In the genomic region with DNA sequence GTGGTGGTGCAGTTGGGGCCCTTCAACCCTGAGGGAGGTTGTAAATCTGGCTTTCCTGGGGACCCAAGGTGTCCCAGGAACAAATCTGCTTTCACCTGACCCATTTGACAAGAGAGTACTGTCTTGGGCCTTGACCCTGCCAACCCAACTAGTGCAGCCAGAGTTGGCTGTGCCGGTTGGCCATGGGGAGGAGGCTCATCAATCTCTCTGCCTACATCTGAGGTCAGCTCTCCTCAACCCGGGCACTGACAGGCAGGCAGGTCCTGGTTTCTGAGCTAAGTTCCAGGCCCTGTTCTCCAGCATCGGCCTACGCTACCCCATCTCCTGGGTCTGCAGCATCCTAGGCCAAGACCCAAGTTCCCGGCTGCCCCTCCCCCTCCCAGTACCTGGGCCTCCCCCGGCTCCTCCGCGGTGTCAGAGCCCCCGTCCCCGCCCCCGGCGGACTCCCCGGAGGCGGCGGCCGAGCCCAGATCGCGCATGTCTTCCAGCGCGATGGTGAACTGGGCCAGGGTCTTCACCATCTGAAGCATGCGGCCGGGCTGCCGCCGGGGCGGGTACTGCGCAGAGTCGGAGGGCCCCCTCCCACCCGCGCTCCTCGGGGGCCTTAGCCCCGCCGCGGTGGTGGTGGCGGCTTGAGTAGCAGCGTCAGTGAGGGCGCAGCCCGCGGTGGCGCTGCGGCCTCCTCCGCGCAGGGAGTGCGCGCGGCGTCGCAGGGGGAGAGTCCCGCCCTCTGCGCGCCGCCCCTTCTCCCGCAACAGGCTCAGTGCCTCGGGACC, we compare ENCODE assay signal across 8 mouse cellular contexts. TPM values are rescaled to one million over a fixed set of nuclear protein-coding genes. Genes with fewer than 3 reads are reported as not detected.
DNase-seq lines count a peak whose midpoint lies in the region; ATAC-seq and TF ChIP-seq lines count a peak whose summit lies in the region.

No protein-coding gene starts in this region.

- H3K9me3 ChIP-seq in ES-E14 (ENCODE audit: control insufficient read depth, insufficient read depth, low read depth, low read length): no peaks in the 10 kb centered on the region
- H3K9me3 ChIP-seq in heart, embryonic 15.5 days (replicated peaks): no peaks in the 10 kb centered on the region
- H3K9me3 ChIP-seq in midbrain, embryonic 12.5 days: no peaks in the 10 kb centered on the region

- no peak overlapping the region for H3K27ac ChIP-seq in ES-E14 (ENCODE audit: insufficient read depth, low read depth, low read length, poor library complexity, severe bottlenecking)
- H3K27ac ChIP-seq in heart, embryonic 15.5 days: no peak overlapping the region
- peak overlapping the region; percentile 15; the same call in 1 of the 2 replicates for H3K27ac ChIP-seq in midbrain, embryonic 12.5 days (replicated peaks)

- H3K9ac ChIP-seq in ES-E14 (ENCODE audit: insufficient read depth, low read depth, low read length, poor library complexity, severe bottlenecking): peak overlapping the region; percentile 84
- H3K9ac ChIP-seq in heart, embryonic 15.5 days: peak overlapping the region; percentile 65
- peak overlapping the region; percentile 83 for H3K9ac ChIP-seq in midbrain, embryonic 12.5 days (replicated peaks)

- peaks cover 0 to 17% of the 10 kb centered on the region in 2 experiments; a peak in 2 of 4 replicates for H3K4me1 ChIP-seq in ES-E14 (ENCODE audit: control insufficient read depth in 2 of 2, insufficient read depth in 2 of 2, low read length in 2 of 2, poor library complexity in 1 of 2)
- peaks cover 30% of the 10 kb centered on the region for H3K4me1 ChIP-seq in heart, embryonic 15.5 days (replicated peaks)
- peaks cover 27% of the 10 kb centered on the region for H3K4me1 ChIP-seq in midbrain, embryonic 12.5 days

- H3K4me2 ChIP-seq in heart, embryonic 15.5 days: peak overlapping the region; percentile 84
- peak overlapping the region; percentile 90 for H3K4me2 ChIP-seq in midbrain, embryonic 12.5 days (replicated peaks)

- no peaks in the 10 kb centered on the region for H3K27me3 ChIP-seq in heart, embryonic 15.5 days
- H3K27me3 ChIP-seq in midbrain, embryonic 12.5 days: 0 out of 2 replicates have a peak, but pooled peaks cover 2% of the 10 kb centered on the region

- in situ Hi-C loops in ES-E14 (cut with MboI; ENCODE audit: low sequenced_read_pairs in 2 of 2, unreplicated experiment in 2 of 2): no loop called here

- ATAC-seq in heart, embryonic 15.5 days (replicated peaks; ENCODE audit: insufficient number of reproducible peaks, insufficient read depth, low FRiP score, low read depth): peak; percentile 34; the same call in 1 of the 2 replicates
- ATAC-seq in midbrain, embryonic 12.5 days (ENCODE audit: low FRiP score, low read depth): peak; percentile 69

- peaks cover 5% of the 10 kb centered on the region; the same call in 1 of the 2 replicates for H3K36me3 ChIP-seq in ES-E14 (ENCODE audit: control insufficient read depth, insufficient read depth, low read length, poor library complexity, severe bottlenecking)
- 0 out of 2 replicates have a peak, but pooled peaks cover 11% of the 10 kb centered on the region for H3K36me3 ChIP-seq in heart, embryonic 15.5 days
- H3K36me3 ChIP-seq in midbrain, embryonic 12.5 days: peaks cover 11% of the 10 kb centered on the region; the same call in 1 of the 2 replicates

- 5% methylated on average over 48 of the region's 53 CpGs for WGBS in heart, embryonic 15.5 days
- WGBS in midbrain, embryonic 12.5 days: 4% methylated on average over 52 of the region's 53 CpGs

- DNase-seq in CD4-positive helper T cell, adult 2 months (ENCODE audit: low read depth, low spot score): peak; percentile 48
- DNase-seq in ES-E14 (ENCODE audit: low read depth, low spot score): no peak
- peak; percentile 62 to 67 for DNase-seq in cerebellum, postnatal 36 days
- DNase-seq in left cerebral cortex, adult 11 months (ENCODE audit: low spot score): peak; percentile 63
- peak; percentile 50 for DNase-seq in telencephalon, adult 2 months (ENCODE audit: low read depth, low spot score)
- DNase-seq in urinary bladder, adult 2 months (ENCODE audit: low spot score): no peak

- peak overlapping the region; percentile 69 to 86 for H3K4me3 ChIP-seq in ES-E14 (ENCODE audit: insufficient read depth in 1 of 2, low read depth in 1 of 2, low read length in 2 of 2, poor library complexity in 1 of 2, severe bottlenecking in 1 of 2)
- H3K4me3 ChIP-seq in heart, embryonic 15.5 days: peak overlapping the region; percentile 56
- peak overlapping the region; percentile 51 for H3K4me3 ChIP-seq in midbrain, embryonic 12.5 days

TF ChIP-seq in ES-E14, 5 proteins besides CTCF, POLR2A, EP300 and RAD21:
- TF ChIP-seq HCFC1 (IDR thresholded peaks at IDR 0.05; ENCODE audit: borderline replicate concordance, insufficient read depth, low read length) (no peak), CHD2 (IDR thresholded peaks at IDR 0.05; ENCODE audit: low read depth, low read length) (no peak), MAFK (IDR thresholded peaks at IDR 0.05; ENCODE audit: insufficient read depth, low read depth, low read length) (no peak), ZNF384 (IDR thresholded peaks at IDR 0.05; ENCODE audit: low read depth, low read length) (no peak), ZC3H11A (IDR thresholded peaks at IDR 0.05; ENCODE audit: borderline replicate concordance, low read depth, low read length) (no peak)

RNA-seq across cellular contexts. Expression of gene Relt, which starts 31.0 kb away (rescaled TPM):
- 16.1 and 19.1 TPM in 2 replicates for total RNA-seq in ES-E14 (2012; rRNA removed)
- 2.5 and 4.9 TPM in 2 replicates for polyA plus RNA-seq in heart, embryonic 15.5 days (2015; fragmentation: Nextera tagmentation; extraction: Ambion mirVana)
- polyA plus RNA-seq in midbrain, embryonic 12.5 days (2016; fragmentation: Nextera tagmentation; extraction: Ambion mirVana): 2.3 and 2.4 TPM in 2 replicates
- polyA plus RNA-seq in urinary bladder, adult 2 months (2012; rRNA removed): 2.2 TPM in 2 replicates

RNA-seq across cellular contexts. Expression of gene Arhgef17, which starts 37.7 kb away (rescaled TPM):
- total RNA-seq in ES-E14 (2012; rRNA removed): 21.8 and 23.2 TPM in 2 replicates
- 4.1 and 6.6 TPM in 2 replicates for polyA plus RNA-seq in heart, embryonic 15.5 days (2015; fragmentation: Nextera tagmentation; extraction: Ambion mirVana)
- 7.1 and 7.9 TPM in 2 replicates for polyA plus RNA-seq in midbrain, embryonic 12.5 days (2016; fragmentation: Nextera tagmentation; extraction: Ambion mirVana)
- polyA plus RNA-seq in urinary bladder, adult 2 months (2012; rRNA removed): 17.1 and 30.1 TPM in 2 replicates

Comparison
In these comparisons a context has a peak if more than half of its experiments do, and no peak if none do; other contexts are left out.
1. DNase-seq: peak in CD4-positive helper T cell, adult 2 months (single experiment), cerebellum, postnatal 36 days (2 of 2), left cerebral cortex, adult 11 months (single experiment) and telencephalon, adult 2 months (single experiment); none in ES-E14 (single experiment) and urinary bladder, adult 2 months (single experiment).
2. Peak in every context shown above with its lines, with median percentiles within 50 percentile points of each other: H3K4me3 ChIP-seq and H3K9ac ChIP-seq.